Comparison of ENCODE assay signal across 15 mouse cellular contexts in genomic region chr17:66334894-66335293, GRCm38 (mm10).
"Had no signal": no experiment of that assay in that cellular context is flagged by ENCODE, and none has a peak within 500 bp of the region (broad histone marks: within the 10 kb centered on the region; RNA-seq: fewer than 3 reads in every experiment).

No protein-coding gene starts in this region.

- DNase-seq: gastrocnemius, postnatal 14 days; gastrocnemius, postnatal 36 days; heart, adult 11 months; heart, adult 2 months; heart, postnatal 14 days; heart, postnatal 36 days; kidney, adult 11 months; kidney, adult 2 months; kidney, adult 9 months; kidney, postnatal 10 days; kidney, postnatal 25 days; kidney, postnatal 4 days; liver; liver, embryonic 13.5 days; liver, postnatal 0 days had no signal
